Mouse (Mus musculus) brain, embryonic 14.5 days (tissue): ENCODE measurements around the gene Map3k3. TPM values are rescaled to one million over a fixed set of nuclear protein-coding genes. Genes with fewer than 3 reads are reported as not detected.
"Not testable (repeated sequence)": the region's sequence is repeated elsewhere in the genome, so short reads cannot be mapped to it uniquely, and the experiment has no call there.

Source experiments
- DNase-seq: peaks from one replicate; pipeline ENCODE4 v3.0.0-alpha.2; 2011; ENCODE audit warnings: low read depth
- CTCF ChIP-seq: fragments of 200-500 bp; IDR thresholded peaks from 2 replicates; pipeline ENCODE4 v1.5.1; 2012; ENCODE audit warnings: inconsistent platforms, mild to moderate bottlenecking, moderate library complexity, borderline replicate concordance; ENCODE audit not compliant: insufficient read depth, insufficient read length; ENCODE audit errors: extremely low read depth
- POLR2A ChIP-seq: fragments of 200-500 bp; IDR thresholded peaks from 2 replicates; pipeline ENCODE4 v1.6.1; 2012; ENCODE audit warnings: mild to moderate bottlenecking, inconsistent platforms, borderline replicate concordance; ENCODE audit not compliant: poor library complexity, insufficient read depth, insufficient read length, severe bottlenecking; ENCODE audit errors: extremely low read depth
- polyA plus RNA-seq: library from polyadenylated mRNA; depleted of rRNA; stranded (reverse); fragments of >200 nt; gene quantifications from 2 replicates; pipeline ENCODE4 v1.2.3, GENCODE M21; 2012; rRNA removed

The Map3k3 gene
- polyA plus RNA-seq, 1 experiment, result 33.5 TPM

DNA sequence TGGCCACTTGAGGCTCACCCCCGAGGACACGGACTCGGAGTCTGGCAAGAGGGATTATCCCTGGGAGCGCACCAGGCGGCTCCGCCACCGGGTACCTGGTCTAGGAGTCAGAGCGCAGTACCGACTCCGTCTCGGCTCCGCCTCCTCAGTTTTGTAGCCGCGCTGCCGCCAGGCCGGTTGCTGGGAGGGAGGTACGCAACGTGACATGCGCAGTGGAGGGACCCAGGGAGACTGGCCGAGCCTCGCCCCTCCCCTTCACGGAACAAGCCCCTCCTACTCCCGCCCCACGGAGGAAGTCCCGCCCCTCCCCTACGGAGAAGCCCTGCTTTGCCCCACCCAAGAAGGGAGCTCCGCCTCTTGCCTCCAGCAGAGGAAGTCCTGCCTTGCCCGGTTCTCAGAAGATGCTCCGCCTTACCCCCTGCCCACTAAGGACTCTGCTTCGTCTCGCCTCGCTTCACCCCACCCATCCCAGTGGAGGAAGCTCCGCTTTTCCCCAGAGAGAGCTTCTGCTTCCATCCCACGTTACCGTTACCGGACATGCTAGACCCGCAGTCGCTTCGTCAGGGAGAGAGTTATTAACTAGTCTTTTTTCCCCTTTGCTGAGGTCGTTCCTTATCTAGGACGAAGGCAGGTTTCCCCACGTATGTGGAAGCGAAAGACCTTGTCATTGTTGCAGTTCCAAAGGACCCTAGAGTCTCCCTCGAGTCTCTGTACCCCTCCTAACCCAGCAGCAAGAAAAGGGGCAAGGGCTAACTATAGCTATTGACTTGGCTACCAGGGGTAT is 109.2 kb downstream of the Map3k3 start:
- DNase-seq, result peak; percentile 99
- TF ChIP-seq POLR2A, result peak; percentile 60; the same call in 1 of the 2 replicates
- TF ChIP-seq CTCF, result 0 out of 2 replicates have a peak, but pooled peaks have one; percentile 0

GRCm38 (mm10) chr11:106194155-106194541 is 109.7 kb downstream of the Map3k3 start:
- DNase-seq, result no peak
- TF ChIP-seq POLR2A, result no peak
- no peak for TF ChIP-seq CTCF

DNA sequence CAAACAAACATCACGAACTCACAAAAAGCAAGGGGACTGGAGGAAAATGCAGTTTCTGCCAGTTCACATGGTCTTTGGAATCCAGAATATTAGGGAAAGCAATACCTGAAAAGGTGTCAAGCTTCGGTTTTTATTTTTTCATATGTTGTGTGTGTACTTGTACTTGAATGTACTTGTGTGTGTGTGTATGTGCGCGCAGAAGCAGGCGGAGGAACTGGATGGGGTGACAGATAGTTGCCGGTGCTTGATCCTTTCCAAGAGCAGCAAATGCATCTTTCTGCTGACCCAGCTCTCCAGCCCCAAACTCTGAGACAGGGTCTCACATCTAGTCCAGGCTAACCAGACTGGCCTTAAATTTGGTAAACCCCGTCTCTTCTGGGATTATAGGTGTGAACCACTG is 110.5 kb downstream of the Map3k3 start:
- TF ChIP-seq POLR2A, result no peak
- TF ChIP-seq CTCF, result no peak
- DNase-seq, result no peak

DNA sequence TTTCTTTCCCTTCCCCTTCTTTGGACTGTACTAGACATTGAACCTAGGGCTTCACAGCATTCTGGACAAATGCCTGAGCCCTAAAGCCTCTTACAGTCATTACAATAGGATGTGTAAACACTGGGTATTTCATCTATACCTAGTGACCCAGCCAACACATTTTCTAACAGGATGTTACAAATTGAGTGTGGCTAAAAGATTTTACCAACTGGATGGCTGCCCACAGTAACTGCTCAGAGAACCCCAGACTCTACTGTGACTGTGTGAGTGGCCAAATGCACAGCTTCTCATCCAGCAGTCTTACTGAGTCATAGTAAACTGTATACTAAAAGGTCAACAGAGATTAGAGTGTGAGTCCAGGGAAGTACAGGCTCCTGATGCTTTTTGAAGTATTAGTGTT is 110.9 kb downstream of the Map3k3 start:
- no peak for DNase-seq
- TF ChIP-seq CTCF (no peak), POLR2A (no peak)

GRCm38 (mm10) chr11:106198277-106198676 is 113.9 kb downstream of the Map3k3 start:
- DNase-seq, result no peak
- no peak for TF ChIP-seq POLR2A
- no peak for TF ChIP-seq CTCF

GRCm38 (mm10) chr11:106199997-106200396 is 115.6 kb downstream of the Map3k3 start:
- DNase-seq, result not testable (repeated sequence)

- TF ChIP-seq CTCF, result no peak
- no peak for TF ChIP-seq POLR2A
These were observed 116.3 kb downstream of the Map3k3 start for GRCm38 (mm10) chr11:106200756-106201155.

DNA sequence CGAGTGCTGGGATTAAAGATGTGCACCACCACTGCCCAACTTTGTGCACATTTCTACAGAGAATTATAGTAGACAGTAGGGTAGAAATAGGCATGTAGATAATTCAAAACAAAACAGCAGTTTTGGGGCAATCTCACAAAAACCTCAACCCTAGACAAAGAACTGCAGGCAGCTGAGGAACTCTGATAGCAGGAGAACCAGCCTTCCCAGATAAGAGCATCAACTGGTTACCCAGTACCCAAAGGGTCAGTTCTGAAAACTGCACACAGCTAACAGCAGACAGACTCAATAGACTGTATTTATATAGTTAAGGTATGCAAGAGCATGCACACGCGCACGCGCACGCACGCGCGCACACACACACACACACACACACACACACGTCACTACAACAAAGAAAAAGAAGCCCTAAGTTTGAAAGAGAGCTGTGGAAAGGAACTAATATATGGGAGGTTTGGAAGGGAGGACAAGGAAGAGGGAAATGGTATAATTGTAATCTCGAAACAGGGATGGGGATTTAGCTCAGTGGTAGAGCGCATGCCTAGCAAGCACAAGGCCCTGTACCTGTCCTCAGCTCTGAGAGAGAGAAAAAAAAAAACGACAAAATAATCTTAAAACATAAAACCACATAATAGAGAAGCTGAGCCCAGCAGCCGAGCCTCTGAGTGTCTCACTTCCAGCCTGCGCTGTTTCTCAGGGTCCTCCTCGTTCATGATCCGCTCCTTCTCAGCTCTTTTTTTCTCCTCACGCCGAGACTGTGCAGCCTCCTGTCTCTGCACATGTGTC is 117.1 kb downstream of the Map3k3 start:
- DNase-seq, result no peak
- TF ChIP-seq POLR2A (no peak), CTCF (no peak)

More at GRCm38 (mm10) chr11:106200756-106201155, 116.3 kb downstream of the Map3k3 start:
- DNase-seq, result no peak

- no peak for DNase-seq
- TF ChIP-seq CTCF, result no peak
- no peak for TF ChIP-seq POLR2A
These were observed 117.7 kb downstream of the Map3k3 start, which contains the start of gene Strada for GRCm38 (mm10) chr11:106202123-106202465. Strada (minus strand) TSS chr11:106202168.

Other genes starting within 250 kb of the Map3k3 start
- 33.0 and 36.9 TPM in 2 replicates for gene Cyb561, start 131.3 kb upstream of the Map3k3 start, polyA plus RNA-seq
- gene Ace, start 116.7 kb upstream of the Map3k3 start, polyA plus RNA-seq, result 4.9 and 8.9 TPM in 2 replicates
- gene Ace3, start 89.9 kb upstream of the Map3k3 start, polyA plus RNA-seq, result not detected in 2 replicates
- gene Kcnh6, start 76.5 kb upstream of the Map3k3 start, polyA plus RNA-seq, result 1.2 and 2.1 TPM in 2 replicates
- gene Dcaf7, start 47.7 kb upstream of the Map3k3 start, polyA plus RNA-seq, result 141 and 173 TPM in 2 replicates
- gene Taco1, start 18.6 kb upstream of the Map3k3 start, polyA plus RNA-seq, result 12.6 and 13.4 TPM in 2 replicates
- 0.77 TPM in 1 of 2 replicates, not detected in the other for gene Gm10840, start 76.2 kb downstream of the Map3k3 start, polyA plus RNA-seq
- gene Limd2, start 76.2 kb downstream of the Map3k3 start, polyA plus RNA-seq, result 128 and 134 TPM in 2 replicates
- gene Strada, start 117.6 kb downstream of the Map3k3 start, polyA plus RNA-seq, result 54.3 and 68.3 TPM in 2 replicates
- 44.1 and 54.9 TPM in 2 replicates for gene Ccdc47, start 131.7 kb downstream of the Map3k3 start, polyA plus RNA-seq
- gene Ddx42, start 132.3 kb downstream of the Map3k3 start, polyA plus RNA-seq, result 41.1 and 56.8 TPM in 2 replicates
- gene Ftsj3, start 171.5 kb downstream of the Map3k3 start, polyA plus RNA-seq, result 30.1 and 31.5 TPM in 2 replicates
- 162 and 165 TPM in 2 replicates for gene Psmc5, start 171.5 kb downstream of the Map3k3 start, polyA plus RNA-seq
- 37.3 and 51.0 TPM in 2 replicates for gene Smarcd2, start 188.4 kb downstream of the Map3k3 start, polyA plus RNA-seq
- gene Tcam1, start 192.1 kb downstream of the Map3k3 start, polyA plus RNA-seq, result 0.15 and 0.23 TPM in 2 replicates
- gene Gh, start 217.3 kb downstream of the Map3k3 start, polyA plus RNA-seq, result not detected in 2 replicates
- gene Cd79b, start 230.1 kb downstream of the Map3k3 start, polyA plus RNA-seq, result 0.48 and 0.62 TPM in 2 replicates